Mouse (Mus musculus) C2C12 (cell line): ENCODE results near the gene Brwd1.

Source experiments
- CEBPB ChIP-seq: IDR thresholded peaks from one replicate; pipeline ENCODE4 v1.6.1; 2011; ENCODE audit warnings: low read depth, mild to moderate bottlenecking, control low read depth, moderate library complexity
- CTCF ChIP-seq: IDR thresholded peaks from one replicate; pipeline ENCODE4 v1.5.1; 2011; ENCODE audit not compliant: control insufficient read depth, insufficient read depth, insufficient read length
- MAX ChIP-seq: IDR thresholded peaks from one replicate; pipeline ENCODE4 v1.6.1; 2011; ENCODE audit warnings: mild to moderate bottlenecking, control low read depth
- MYOD1 ChIP-seq: IDR thresholded peaks from one replicate; pipeline ENCODE4 v1.6.1; 2011; ENCODE audit warnings: low read depth; ENCODE audit not compliant: control insufficient read depth, insufficient read length
- MYOG ChIP-seq: IDR thresholded peaks from one replicate; pipeline ENCODE4 v1.6.1; 2011; ENCODE audit not compliant: control insufficient read depth, insufficient read length; ENCODE audit errors: extremely low read depth
- USF1 ChIP-seq: IDR thresholded peaks from one replicate; pipeline ENCODE4 v1.6.1; 2011; ENCODE audit warnings: low read depth, mild to moderate bottlenecking, control low read depth, moderate library complexity

DNA sequence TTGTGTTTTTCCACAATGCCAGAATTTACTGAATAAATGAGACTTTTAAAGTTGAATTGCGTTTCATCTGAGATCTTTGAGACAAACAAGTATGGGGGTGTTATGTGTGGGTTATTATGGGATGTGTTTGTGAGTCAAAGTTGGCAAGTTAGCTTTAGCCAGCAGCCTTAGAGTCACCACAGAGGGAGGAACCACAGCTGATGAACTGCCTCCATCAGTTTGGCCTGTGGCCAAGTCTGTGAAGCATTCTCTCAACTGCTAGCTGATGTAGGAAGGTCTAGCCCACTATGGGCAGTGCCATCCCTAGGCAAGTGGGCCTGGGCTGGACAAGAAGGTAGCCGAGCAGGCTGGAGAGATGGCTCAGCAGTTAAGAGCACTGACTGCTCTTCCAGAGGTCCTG lies 111.5 kb downstream of the Brwd1 start:
- TF ChIP-seq CTCF, result no peak
- no peak for TF ChIP-seq MAX
- no peak for TF ChIP-seq MYOG
- TF ChIP-seq MYOD1, result no peak
- TF ChIP-seq USF1, result no peak
- no peak for TF ChIP-seq CEBPB
